Mouse (Mus musculus): ENCODE data around the gene Dnajc25. TPM values are rescaled to one million over a fixed set of nuclear protein-coding genes. Genes with fewer than 3 reads are reported as not detected.

The Dnajc25 gene
- polyA plus RNA-seq, 1 experiment from 2014 or later, result 5.6 TPM

DNA sequence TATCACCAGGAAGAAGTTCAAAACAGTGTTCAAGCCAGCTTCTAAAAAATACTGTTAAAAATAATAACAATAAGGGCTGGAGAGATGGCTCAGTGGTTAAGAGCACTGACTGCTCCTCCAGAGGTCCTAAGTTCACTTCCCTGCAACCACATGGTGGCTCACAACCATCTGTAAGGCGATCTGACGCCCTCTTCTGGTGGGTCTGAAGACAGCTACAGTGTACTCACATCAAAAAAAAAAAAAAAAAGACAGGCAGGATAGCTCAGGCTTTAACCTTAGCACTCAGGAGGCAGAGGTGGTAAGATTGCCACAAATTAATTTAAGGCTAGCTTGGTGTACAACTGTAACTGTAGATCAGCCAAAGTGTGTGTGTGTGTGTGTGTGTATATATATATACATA lies 5.8 kb downstream of the Dnajc25 start:
- no peak for ATAC-seq
- Histone ChIP-seq H3K4me2 (ENCODE audit: low read depth, low read length) (no peak overlapping the region), H3K4me3 (ENCODE audit: low read length) (no peak overlapping the region), H3K4me1 (ENCODE audit: control insufficient read depth, insufficient read depth, low read length) (peaks cover 16% of the 10 kb centered on the region), H3K27ac (ENCODE audit: low read length) (no peak overlapping the region), H3K36me3 (ENCODE audit: control insufficient read depth, insufficient read depth, low read length) (no peaks in the 10 kb centered on the region), H3K27me3 (replicated peaks; ENCODE audit: control insufficient read depth, insufficient read depth, low read length) (no peaks in the 10 kb centered on the region), H3K9me3 (ENCODE audit: control insufficient read depth, low read length) (no peaks in the 10 kb centered on the region), H3K9ac (ENCODE audit: low read depth, low read length) (no peak overlapping the region)
- 0% methylated on average over 2 of the region's 2 CpGs for WGBS

DNA sequence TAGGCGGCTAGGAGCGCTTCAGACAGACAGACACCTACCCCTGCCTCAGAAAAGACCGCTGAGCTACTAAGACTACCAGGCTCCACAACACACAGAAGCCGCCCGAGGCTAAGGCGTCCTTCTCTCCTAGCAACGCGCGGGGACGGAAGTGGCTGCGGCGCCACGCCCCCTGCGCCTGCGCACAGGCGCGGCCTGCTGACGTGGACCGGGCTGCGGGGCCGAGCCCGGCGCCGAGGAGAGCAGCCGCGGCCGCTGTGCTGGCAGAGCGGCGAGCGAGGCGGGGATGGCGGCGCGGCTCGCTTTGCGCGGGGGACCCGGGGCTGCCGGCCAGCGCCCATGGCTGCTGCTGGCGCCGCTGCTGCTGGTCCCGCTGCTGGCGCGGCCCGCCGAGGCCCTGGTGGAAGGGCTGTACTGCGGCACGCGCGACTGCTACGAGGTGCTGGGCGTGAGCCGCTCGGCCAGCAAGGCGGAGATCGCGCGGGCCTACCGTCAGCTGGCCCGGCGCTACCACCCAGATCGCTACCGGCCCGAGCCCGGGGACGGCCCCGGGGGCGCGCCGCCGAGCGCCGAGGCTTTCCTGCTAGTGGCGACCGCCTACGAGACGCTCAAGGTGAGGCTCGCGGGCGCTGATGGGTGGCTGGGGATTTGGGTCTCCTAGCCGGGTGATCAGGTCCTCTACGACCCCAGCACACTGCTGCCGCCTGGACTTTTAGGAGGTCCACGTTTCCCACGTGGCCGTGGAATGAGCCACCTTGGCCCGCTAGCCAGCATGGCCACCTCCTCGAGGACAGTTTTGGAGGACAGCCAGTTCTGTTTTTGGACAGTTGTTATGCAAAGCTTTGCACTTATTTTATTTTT lies 8.3 kb downstream of the Dnajc25 start, which contains the start of gene Gm20503:
Gene Gm20503, plus strand, starts transcription at position 263 of the 858 bp plus-strand sequence.
- H3K4me1 ChIP-seq (ENCODE audit: control insufficient read depth, insufficient read depth, low read length), result peaks cover 14% of the 10 kb centered on the region
- peak within 1 kb of the TSS; percentile 99 for H3K4me3 ChIP-seq (ENCODE audit: low read length)
- H3K27me3 ChIP-seq (replicated peaks; ENCODE audit: control insufficient read depth, insufficient read depth, low read length), result no peaks in the 10 kb centered on the region
- H3K36me3 ChIP-seq (ENCODE audit: control insufficient read depth, insufficient read depth, low read length), result no peaks in the 10 kb centered on the region
- peak within 1 kb of the TSS; percentile 87 for H3K27ac ChIP-seq (ENCODE audit: low read length)
- peak within 1 kb of the TSS; percentile 96 for H3K9ac ChIP-seq (ENCODE audit: low read depth, low read length)
- no peaks in the 10 kb centered on the region for H3K9me3 ChIP-seq (ENCODE audit: control insufficient read depth, low read length)
- WGBS, result under 1% methylated on average over 85 of the region's 89 CpGs
- peak; percentile 99 for ATAC-seq
- peak within 1 kb of the TSS; percentile 87 for H3K4me2 ChIP-seq (ENCODE audit: low read depth, low read length)

DNA sequence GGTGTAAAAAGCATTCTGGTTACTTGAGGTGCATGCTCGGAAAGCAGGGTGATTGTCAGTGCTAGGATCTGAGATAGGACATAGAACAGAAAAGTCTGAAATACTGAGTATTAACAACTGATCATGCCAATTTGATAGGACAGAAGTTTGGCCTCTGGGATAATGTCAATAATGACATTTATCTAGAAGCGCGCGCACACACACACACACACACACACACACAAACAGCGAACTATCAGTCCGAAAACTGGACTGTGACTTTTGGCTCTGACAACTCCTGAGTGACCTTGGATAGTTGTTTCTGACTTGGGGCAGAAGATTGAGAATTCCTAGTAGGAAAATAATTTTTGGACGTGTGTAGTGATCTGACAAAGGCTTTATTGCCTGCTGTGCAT lies 8.9 kb downstream of the Dnajc25 start:
- peaks cover 14% of the 10 kb centered on the region for H3K4me1 ChIP-seq (ENCODE audit: control insufficient read depth, insufficient read depth, low read length)
- no peak for ATAC-seq
- H3K27me3 ChIP-seq (replicated peaks; ENCODE audit: control insufficient read depth, insufficient read depth, low read length), result no peaks in the 10 kb centered on the region
- H3K36me3 ChIP-seq (ENCODE audit: control insufficient read depth, insufficient read depth, low read length), result no peaks in the 10 kb centered on the region
- peak overlapping the region; percentile 87 for H3K4me2 ChIP-seq (ENCODE audit: low read depth, low read length)
- 19% methylated on average over 7 of the region's 7 CpGs for WGBS
- peak overlapping the region; percentile 99 for H3K4me3 ChIP-seq (ENCODE audit: low read length)
- no peak overlapping the region for H3K27ac ChIP-seq (ENCODE audit: low read length)
- H3K9ac ChIP-seq (ENCODE audit: low read depth, low read length), result peak overlapping the region; percentile 96
- H3K9me3 ChIP-seq (ENCODE audit: control insufficient read depth, low read length), result no peaks in the 10 kb centered on the region

DNA sequence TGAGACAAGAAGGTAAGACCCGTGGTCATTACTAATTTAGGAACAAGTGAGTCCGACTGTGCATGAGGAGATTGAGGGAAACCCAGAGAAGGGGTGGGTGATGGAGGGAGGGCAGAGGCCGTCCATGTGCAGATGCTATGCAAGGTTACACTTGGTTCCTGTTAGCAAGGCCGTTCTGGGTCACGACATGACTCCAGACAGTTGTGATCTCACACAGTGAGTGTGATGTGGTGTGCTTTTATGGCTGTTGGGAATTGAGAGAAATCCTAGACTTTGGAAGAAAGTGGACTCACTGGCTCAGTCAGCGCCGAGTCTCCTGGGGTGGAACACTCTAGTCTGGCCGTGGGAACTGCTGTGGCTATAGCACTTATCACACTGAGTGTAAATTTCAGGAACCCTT lies 11.3 kb downstream of the Dnajc25 start:
- ATAC-seq, result no peak
- H3K27ac ChIP-seq (ENCODE audit: low read length), result no peak overlapping the region
- no peak overlapping the region for H3K4me3 ChIP-seq (ENCODE audit: low read length)
- no peaks in the 10 kb centered on the region for H3K27me3 ChIP-seq (replicated peaks; ENCODE audit: control insufficient read depth, insufficient read depth, low read length)
- no peak overlapping the region for H3K9ac ChIP-seq (ENCODE audit: low read depth, low read length)
- WGBS, result 68% methylated on average over 8 of the region's 8 CpGs
- H3K4me2 ChIP-seq (ENCODE audit: low read depth, low read length), result no peak overlapping the region
- no peaks in the 10 kb centered on the region for H3K36me3 ChIP-seq (ENCODE audit: control insufficient read depth, insufficient read depth, low read length)
- no peaks in the 10 kb centered on the region for H3K9me3 ChIP-seq (ENCODE audit: control insufficient read depth, low read length)
- peaks cover 14% of the 10 kb centered on the region for H3K4me1 ChIP-seq (ENCODE audit: control insufficient read depth, insufficient read depth, low read length)

DNA sequence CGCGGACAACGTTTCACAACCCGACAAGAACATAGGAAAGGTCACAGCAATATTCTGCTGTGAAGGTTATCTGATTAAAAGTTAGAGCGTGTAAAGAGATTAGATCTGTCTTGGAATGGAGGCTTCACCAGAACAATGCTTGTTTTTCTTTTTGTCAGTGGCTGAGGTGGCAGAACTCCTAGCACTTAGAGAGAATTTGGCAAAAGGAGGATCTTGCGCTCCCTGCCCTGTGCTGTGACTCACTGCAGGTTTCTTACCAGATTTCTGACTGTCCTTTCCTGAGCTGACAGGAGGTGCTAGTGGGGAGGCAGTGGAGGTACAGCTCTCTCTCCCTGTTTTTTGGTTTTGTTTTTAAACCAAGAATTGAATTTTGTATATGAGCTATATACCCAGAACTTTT lies 12.2 kb downstream of the Dnajc25 start:
- 82% methylated on average over 6 of the region's 6 CpGs for WGBS
- Histone ChIP-seq H3K4me1 (ENCODE audit: control insufficient read depth, insufficient read depth, low read length) (peaks cover 14% of the 10 kb centered on the region), H3K36me3 (ENCODE audit: control insufficient read depth, insufficient read depth, low read length) (no peaks in the 10 kb centered on the region), H3K9me3 (ENCODE audit: control insufficient read depth, low read length) (no peaks in the 10 kb centered on the region), H3K27me3 (replicated peaks; ENCODE audit: control insufficient read depth, insufficient read depth, low read length) (no peaks in the 10 kb centered on the region), H3K4me3 (ENCODE audit: low read length) (no peak overlapping the region), H3K9ac (ENCODE audit: low read depth, low read length) (no peak overlapping the region), H3K4me2 (ENCODE audit: low read depth, low read length) (no peak overlapping the region), H3K27ac (ENCODE audit: low read length) (no peak overlapping the region)
- no peak for ATAC-seq

DNA sequence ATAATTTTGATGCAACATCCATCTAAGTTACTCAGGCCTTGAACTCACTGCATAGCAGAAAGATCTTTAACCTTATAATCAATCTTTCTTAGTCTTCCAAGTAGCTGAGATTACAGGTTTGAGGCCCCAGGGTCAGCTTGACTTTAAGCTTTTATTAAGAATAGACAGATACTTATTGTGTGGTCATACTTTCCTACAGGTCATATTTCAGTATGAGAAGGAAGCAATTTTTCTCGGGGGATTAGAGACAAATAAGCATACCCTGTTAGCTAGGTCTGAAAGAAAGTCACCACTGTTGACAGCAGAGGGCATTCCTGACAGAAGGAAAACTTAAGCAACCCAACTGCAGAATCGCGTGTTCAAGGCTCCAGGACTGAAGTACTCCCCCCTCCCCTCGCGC lies 13.1 kb downstream of the Dnajc25 start:
- WGBS, result 76% methylated on average over 5 of the region's 5 CpGs

DNA sequence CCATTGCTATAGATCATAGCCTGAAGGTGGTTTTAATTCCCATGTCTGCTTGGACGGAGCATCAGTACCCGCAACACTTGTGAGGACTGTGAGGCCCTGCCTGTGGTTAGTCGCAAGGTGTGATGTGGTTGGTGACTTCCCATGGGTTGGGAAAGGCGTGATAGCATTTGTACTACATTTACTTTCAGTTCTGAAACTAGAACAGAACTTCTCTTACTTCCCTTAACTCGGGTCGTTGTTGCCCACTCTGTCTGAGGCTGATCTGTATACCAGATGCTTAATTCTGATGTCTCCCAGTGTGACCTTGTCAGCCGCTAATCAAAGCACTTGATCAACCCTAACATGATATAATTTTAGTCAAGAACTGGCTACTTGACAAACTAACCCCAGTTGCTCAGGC lies 14.3 kb downstream of the Dnajc25 start:
- no peak overlapping the region for H3K9ac ChIP-seq (ENCODE audit: low read depth, low read length)
- no peak overlapping the region for H3K4me3 ChIP-seq (ENCODE audit: low read length)
- peaks cover 10% of the 10 kb centered on the region for H3K4me1 ChIP-seq (ENCODE audit: control insufficient read depth, insufficient read depth, low read length)
- H3K27ac ChIP-seq (ENCODE audit: low read length), result no peak overlapping the region
- no peak overlapping the region for H3K4me2 ChIP-seq (ENCODE audit: low read depth, low read length)
- H3K27me3 ChIP-seq (replicated peaks; ENCODE audit: control insufficient read depth, insufficient read depth, low read length), result no peaks in the 10 kb centered on the region
- ATAC-seq, result no peak
- H3K36me3 ChIP-seq (ENCODE audit: control insufficient read depth, insufficient read depth, low read length), result no peaks in the 10 kb centered on the region
- H3K9me3 ChIP-seq (ENCODE audit: control insufficient read depth, low read length), result no peaks in the 10 kb centered on the region
- WGBS, result 91% methylated on average over 7 of the region's 7 CpGs

More for the DNA sequence above, 13.1 kb downstream of the Dnajc25 start:
- Histone ChIP-seq H3K27ac (ENCODE audit: low read length) (no peak overlapping the region), H3K9me3 (ENCODE audit: control insufficient read depth, low read length) (no peaks in the 10 kb centered on the region), H3K9ac (ENCODE audit: low read depth, low read length) (no peak overlapping the region), H3K4me1 (ENCODE audit: control insufficient read depth, insufficient read depth, low read length) (peaks cover 14% of the 10 kb centered on the region), H3K36me3 (ENCODE audit: control insufficient read depth, insufficient read depth, low read length) (no peaks in the 10 kb centered on the region), H3K4me2 (ENCODE audit: low read depth, low read length) (no peak overlapping the region), H3K27me3 (replicated peaks; ENCODE audit: control insufficient read depth, insufficient read depth, low read length) (no peaks in the 10 kb centered on the region), H3K4me3 (ENCODE audit: low read length) (no peak overlapping the region)
- ATAC-seq, result no peak

DNA sequence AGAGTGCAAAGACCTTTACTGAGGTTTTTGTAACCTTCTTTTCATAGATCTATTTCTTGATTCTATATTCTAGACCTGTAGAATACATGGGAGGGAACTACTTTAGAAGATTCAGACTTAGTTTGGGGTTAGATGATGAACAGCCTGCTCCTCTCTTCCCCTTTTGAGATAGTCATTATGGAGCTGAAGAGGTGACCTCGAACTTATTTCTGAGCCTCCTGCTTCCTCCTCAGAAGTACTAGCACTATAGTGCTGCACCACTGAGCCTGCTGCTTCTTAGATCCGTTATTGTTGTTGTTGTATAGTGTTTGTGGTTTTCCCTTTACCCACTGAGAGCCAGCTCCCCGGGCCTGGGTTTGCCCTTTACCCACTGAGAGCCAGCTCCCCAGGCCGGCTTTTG lies 14.8 kb downstream of the Dnajc25 start:
- peaks cover 5% of the 10 kb centered on the region for H3K4me1 ChIP-seq (ENCODE audit: control insufficient read depth, insufficient read depth, low read length)
- no peak for ATAC-seq
- no peaks in the 10 kb centered on the region for H3K36me3 ChIP-seq (ENCODE audit: control insufficient read depth, insufficient read depth, low read length)
- WGBS, result 83% methylated on average over 4 of the region's 4 CpGs
- no peaks in the 10 kb centered on the region for H3K9me3 ChIP-seq (ENCODE audit: control insufficient read depth, low read length)
- H3K4me2 ChIP-seq (ENCODE audit: low read depth, low read length), result no peak overlapping the region
- H3K4me3 ChIP-seq (ENCODE audit: low read length), result no peak overlapping the region
- H3K27ac ChIP-seq (ENCODE audit: low read length), result no peak overlapping the region
- H3K27me3 ChIP-seq (replicated peaks; ENCODE audit: control insufficient read depth, insufficient read depth, low read length), result no peaks in the 10 kb centered on the region
- H3K9ac ChIP-seq (ENCODE audit: low read depth, low read length), result no peak overlapping the region

DNA sequence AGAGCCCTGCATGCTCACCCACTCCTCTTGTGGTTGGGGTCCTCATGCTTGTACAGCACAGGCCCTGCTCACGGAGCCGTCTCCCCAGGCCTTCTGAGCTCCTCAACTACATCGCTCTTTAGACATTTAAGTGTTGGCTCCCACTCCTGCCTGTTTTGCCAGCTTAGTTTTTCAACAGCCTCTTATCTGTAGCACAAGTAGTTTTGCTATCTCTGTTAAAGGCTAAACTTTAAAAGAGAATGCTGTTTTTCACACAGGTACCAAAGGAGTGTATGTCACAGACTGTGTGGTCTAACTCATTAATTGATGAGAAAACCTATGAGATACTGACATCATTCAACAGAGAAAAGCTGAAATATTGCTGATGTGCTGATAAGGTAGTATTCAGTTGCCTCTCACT lies 16.6 kb downstream of the Dnajc25 start:
- no peak for ATAC-seq
- Histone ChIP-seq H3K4me1 (ENCODE audit: control insufficient read depth, insufficient read depth, low read length) (no peaks in the 10 kb centered on the region), H3K4me2 (ENCODE audit: low read depth, low read length) (no peak overlapping the region), H3K9ac (ENCODE audit: low read depth, low read length) (no peak overlapping the region), H3K9me3 (ENCODE audit: control insufficient read depth, low read length) (no peaks in the 10 kb centered on the region), H3K4me3 (ENCODE audit: low read length) (no peak overlapping the region), H3K36me3 (ENCODE audit: control insufficient read depth, insufficient read depth, low read length) (no peaks in the 10 kb centered on the region), H3K27ac (ENCODE audit: low read length) (no peak overlapping the region), H3K27me3 (replicated peaks; ENCODE audit: control insufficient read depth, insufficient read depth, low read length) (no peaks in the 10 kb centered on the region)
- 73% methylated on average over 3 of the region's 3 CpGs for WGBS

Data from intestine, embryonic 16.5 days (tissue).